8 mouse cellular contexts compared by ENCODE assay signal in the genomic region with DNA sequence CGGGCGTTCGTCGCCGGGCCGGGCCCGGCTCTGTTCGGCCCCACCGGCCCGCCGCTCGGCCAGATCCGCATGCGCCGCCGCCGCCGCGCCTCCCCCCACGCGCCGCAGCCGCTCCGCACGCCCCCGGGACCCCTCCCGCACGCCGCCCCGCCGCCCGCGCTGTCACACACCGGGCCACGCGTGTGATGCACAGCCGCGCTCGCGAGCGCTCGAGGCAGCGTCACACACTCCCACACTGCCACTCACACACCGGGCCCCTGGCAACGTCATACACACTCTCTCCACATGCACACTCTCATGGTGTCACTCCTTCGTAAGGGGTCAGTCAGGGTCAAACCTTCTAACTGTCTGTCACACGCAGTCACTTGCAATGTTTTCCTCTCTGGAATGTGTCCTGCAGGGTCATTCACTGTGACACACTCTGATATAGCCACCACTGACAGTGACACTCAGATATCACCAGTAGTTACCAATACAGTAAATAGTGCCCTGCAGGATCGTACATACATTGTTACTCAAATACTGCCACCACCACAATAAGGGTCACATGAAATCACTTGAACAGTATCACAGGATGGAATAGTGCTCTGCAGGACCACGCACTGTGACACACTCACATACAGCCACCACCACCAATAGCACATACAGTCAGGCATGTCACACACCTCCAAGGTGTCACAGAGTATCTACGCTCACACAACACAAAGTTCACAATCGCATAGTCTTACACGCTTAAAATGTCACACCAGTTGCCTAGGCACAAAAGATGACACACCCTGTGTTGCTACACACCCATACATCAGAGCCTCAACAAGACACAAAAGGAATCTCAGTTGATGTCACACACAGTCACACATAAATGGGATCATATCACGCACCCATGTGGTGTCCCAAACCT. TPM values are rescaled to one million over a fixed set of nuclear protein-coding genes. Genes with fewer than 3 reads are reported as not detected.
DNase-seq lines count a peak whose midpoint lies in the region; ATAC-seq and TF ChIP-seq lines count a peak whose summit lies in the region.

No protein-coding gene starts in this region.

- 0 out of 2 replicates have a peak, but pooled peaks cover 7% of the 10 kb centered on the region for H3K27me3 ChIP-seq in kidney, postnatal 0 days (ENCODE audit: insufficient read depth, low read length)
- H3K27me3 ChIP-seq in liver, embryonic 12.5 days (replicated peaks) = peaks cover 52% of the 10 kb centered on the region
- 0 out of 2 replicates have a peak, but pooled peaks cover 12% of the 10 kb centered on the region for H3K27me3 ChIP-seq in neural tube, embryonic 15.5 days (replicated peaks)

- no peaks in the 10 kb centered on the region for H3K9me3 ChIP-seq in kidney, postnatal 0 days (replicated peaks; ENCODE audit: low read length)
- no peaks in the 10 kb centered on the region for H3K9me3 ChIP-seq in liver, embryonic 12.5 days (replicated peaks)
- H3K9me3 ChIP-seq in neural tube, embryonic 15.5 days (replicated peaks) = no peaks in the 10 kb centered on the region

- no peaks in the 10 kb centered on the region for H3K36me3 ChIP-seq in kidney, postnatal 0 days (ENCODE audit: insufficient read depth, low read length)
- peaks cover 21% of the 10 kb centered on the region for H3K36me3 ChIP-seq in liver, embryonic 12.5 days
- H3K36me3 ChIP-seq in neural tube, embryonic 15.5 days = peaks cover 5% of the 10 kb centered on the region; the same call in 1 of the 2 replicates

- no peak overlapping the region for H3K27ac ChIP-seq in kidney, postnatal 0 days
- H3K27ac ChIP-seq in liver, embryonic 12.5 days = no peak overlapping the region; the same call in 1 of the 2 replicates
- peak overlapping the region; percentile 79 for H3K27ac ChIP-seq in neural tube, embryonic 15.5 days (replicated peaks)

- peak overlapping the region; percentile 56 for H3K9ac ChIP-seq in kidney, postnatal 0 days (ENCODE audit: low read depth, low read length)
- peak overlapping the region; percentile 67 for H3K9ac ChIP-seq in liver, embryonic 12.5 days
- peak overlapping the region; percentile 67 for H3K9ac ChIP-seq in neural tube, embryonic 15.5 days (replicated peaks)

- H3K4me1 ChIP-seq in kidney, postnatal 0 days (replicated peaks; ENCODE audit: insufficient read depth, low read length) = peaks cover 10% of the 10 kb centered on the region; the same call in 1 of the 2 replicates
- H3K4me1 ChIP-seq in liver, embryonic 12.5 days = peaks cover 47% of the 10 kb centered on the region
- H3K4me1 ChIP-seq in neural tube, embryonic 15.5 days = peaks cover 29% of the 10 kb centered on the region

- ATAC-seq in granulocyte monocyte progenitor cell, adult 5-6 weeks (replicated peaks; ENCODE audit: poor library complexity, severe bottlenecking) = peak; percentile 18
- ATAC-seq in kidney, postnatal 0 days (replicated peaks; ENCODE audit: low FRiP score, low read depth) = peak; percentile 11; the same call in 1 of the 2 replicates
- no peak for ATAC-seq in liver, embryonic 12.5 days
- ATAC-seq in neural tube, embryonic 15.5 days (ENCODE audit: low FRiP score) = peak; percentile 63

- H3K4me2 ChIP-seq in kidney, postnatal 0 days (ENCODE audit: low read length) = peak overlapping the region; percentile 95
- peak overlapping the region; percentile 76 for H3K4me2 ChIP-seq in liver, embryonic 12.5 days
- peak overlapping the region; percentile 96 for H3K4me2 ChIP-seq in neural tube, embryonic 15.5 days

- TF ChIP-seq CTCF in kidney, postnatal 0 days (IDR thresholded peaks at IDR 0.05; ENCODE audit: low read depth) = no peak

- H3K4me3 ChIP-seq in kidney, postnatal 0 days (replicated peaks; ENCODE audit: low read depth, low read length) = peak overlapping the region; percentile 47
- H3K4me3 ChIP-seq in liver, embryonic 12.5 days = peak overlapping the region; percentile 59
- H3K4me3 ChIP-seq in neural tube, embryonic 15.5 days (replicated peaks) = peak overlapping the region; percentile 55

- peak; percentile 33 to 40 for DNase-seq in B cell, adult 2 months
- peak; percentile 31 for DNase-seq in ES-CJ7 (ENCODE audit: low read depth, low spot score)
- peak; percentile 78 to 81 for DNase-seq in cerebellum, postnatal 14 days
- DNase-seq in kidney, postnatal 0 days (ENCODE audit: low spot score) = peak; percentile 27
- DNase-seq in spleen, postnatal 36 days (ENCODE audit: low spot score in 2 of 2) = no peak

- WGBS in kidney, postnatal 0 days = 8% methylated on average over 46 of the region's 53 CpGs
- 12% methylated on average over 28 of the region's 53 CpGs for WGBS in liver, embryonic 12.5 days (ENCODE audit: insufficient replicate concordance)
- WGBS in neural tube, embryonic 15.5 days = 9% methylated on average over 39 of the region's 53 CpGs

RNA-seq across cellular contexts. Expression of gene Sptbn4, which starts 0.7 kb away (rescaled TPM):
- total RNA-seq in granulocyte monocyte progenitor cell, adult 5-6 weeks (2014; fragmentation: Nextera tagmentation) = 0.19 TPM in 1 of 2 replicates, not detected in the other
- 0.09 TPM in 1 of 2 replicates, not detected in the other for total RNA-seq in granulocyte monocyte progenitor cell, adult 5-6 weeks (2017)
- polyA plus RNA-seq in kidney, postnatal 0 days (2015; fragmentation: Nextera tagmentation; extraction: Ambion mirVana) = 0.17 and 0.28 TPM in 2 replicates
- polyA plus RNA-seq in liver, embryonic 12.5 days (2016; fragmentation: Nextera tagmentation; extraction: Ambion mirVana) = 0.11 and 0.12 TPM in 2 replicates
- polyA plus RNA-seq in neural tube, embryonic 15.5 days (2015; fragmentation: Nextera tagmentation; extraction: Ambion mirVana) = 3.7 TPM in 2 replicates

RNA-seq across cellular contexts. Expression of gene Blvrb, which starts 1.0 kb away (rescaled TPM):
- total RNA-seq in granulocyte monocyte progenitor cell, adult 5-6 weeks (2014; fragmentation: Nextera tagmentation) = 10.4 and 12.2 TPM in 2 replicates
- 6.2 and 8.6 TPM in 2 replicates for total RNA-seq in granulocyte monocyte progenitor cell, adult 5-6 weeks (2017)
- polyA plus RNA-seq in kidney, postnatal 0 days (2015; fragmentation: Nextera tagmentation; extraction: Ambion mirVana) = 33.4 and 40.1 TPM in 2 replicates
- 895 and 897 TPM in 2 replicates for polyA plus RNA-seq in liver, embryonic 12.5 days (2016; fragmentation: Nextera tagmentation; extraction: Ambion mirVana)
- 24.5 and 26.1 TPM in 2 replicates for polyA plus RNA-seq in neural tube, embryonic 15.5 days (2015; fragmentation: Nextera tagmentation; extraction: Ambion mirVana)

RNA-seq across cellular contexts. Expression of gene Sertad3, which starts 26.8 kb away (rescaled TPM):
- 4.6 and 5.3 TPM in 2 replicates for total RNA-seq in granulocyte monocyte progenitor cell, adult 5-6 weeks (2014; fragmentation: Nextera tagmentation)
- total RNA-seq in granulocyte monocyte progenitor cell, adult 5-6 weeks (2017) = 5.1 and 7.9 TPM in 2 replicates
- 24.0 and 25.3 TPM in 2 replicates for polyA plus RNA-seq in kidney, postnatal 0 days (2015; fragmentation: Nextera tagmentation; extraction: Ambion mirVana)
- 24.6 and 26.3 TPM in 2 replicates for polyA plus RNA-seq in liver, embryonic 12.5 days (2016; fragmentation: Nextera tagmentation; extraction: Ambion mirVana)
- 8.8 and 11.0 TPM in 2 replicates for polyA plus RNA-seq in neural tube, embryonic 15.5 days (2015; fragmentation: Nextera tagmentation; extraction: Ambion mirVana)

RNA-seq across cellular contexts. Expression of gene Sertad1, which starts 39.9 kb away (rescaled TPM):
- 1.9 and 2.2 TPM in 2 replicates for total RNA-seq in granulocyte monocyte progenitor cell, adult 5-6 weeks (2014; fragmentation: Nextera tagmentation)
- 3.7 and 8.9 TPM in 2 replicates for total RNA-seq in granulocyte monocyte progenitor cell, adult 5-6 weeks (2017)
- polyA plus RNA-seq in kidney, postnatal 0 days (2015; fragmentation: Nextera tagmentation; extraction: Ambion mirVana) = 41.6 and 44.3 TPM in 2 replicates
- polyA plus RNA-seq in liver, embryonic 12.5 days (2016; fragmentation: Nextera tagmentation; extraction: Ambion mirVana) = 19.5 and 20.9 TPM in 2 replicates
- 11.6 and 15.8 TPM in 2 replicates for polyA plus RNA-seq in neural tube, embryonic 15.5 days (2015; fragmentation: Nextera tagmentation; extraction: Ambion mirVana)

RNA-seq across cellular contexts. Expression of gene Prx, which starts 52.4 kb away (rescaled TPM):
- 0.13 and 1.4 TPM in 2 replicates for total RNA-seq in granulocyte monocyte progenitor cell, adult 5-6 weeks (2014; fragmentation: Nextera tagmentation)
- total RNA-seq in granulocyte monocyte progenitor cell, adult 5-6 weeks (2017) = 0.52 and 0.62 TPM in 2 replicates
- 4.1 and 4.7 TPM in 2 replicates for polyA plus RNA-seq in kidney, postnatal 0 days (2015; fragmentation: Nextera tagmentation; extraction: Ambion mirVana)
- 0.91 and 1.2 TPM in 2 replicates for polyA plus RNA-seq in liver, embryonic 12.5 days (2016; fragmentation: Nextera tagmentation; extraction: Ambion mirVana)
- 2.0 and 2.4 TPM in 2 replicates for polyA plus RNA-seq in neural tube, embryonic 15.5 days (2015; fragmentation: Nextera tagmentation; extraction: Ambion mirVana)

Comparison
In these comparisons a context has a peak if more than half of its experiments do, and no peak if none do; other contexts are left out.
1. DNase-seq: peak in B cell, adult 2 months (2 of 2), ES-CJ7 (single experiment), cerebellum, postnatal 14 days (2 of 2) and kidney, postnatal 0 days (single experiment); none in spleen, postnatal 36 days (0 of 2).
2. RNA of gene Blvrb, which starts 1.0 kb away (polyA plus RNA-seq): 895 to 897 TPM in liver, embryonic 12.5 days; 33.4 to 40.1 TPM in kidney, postnatal 0 days and 24.5 to 26.1 TPM in neural tube, embryonic 15.5 days; every median in the first group is over 10 times any median in the second.
3. Peak in every context shown above with its lines, with median percentiles within 50 percentile points of each other: H3K4me2 ChIP-seq, H3K4me3 ChIP-seq and H3K9ac ChIP-seq.